Mouse (Mus musculus) CH12.LX (cell line): ENCODE measurements at regions not wholly inside any gene's neighbourhood (a gene's known extent, or its start where the extent isn't known, plus 50 kb on each side); places are given as distances from the start of the nearest gene placed in this dataset.

ENCODE experiments used
- CTCF ChIP-seq, 2 experiments: IDR thresholded peaks in 1 of 2; conservative IDR thresholded peaks in 1 of 2; 2 replicates each; pipeline ENCODE4 v1.5.1; 2011 to 2012; ENCODE audit warnings: low read depth in 2 of 2, low read length in 2 of 2, improper control_type of control experiment in 1 of 2, inconsistent platforms in 1 of 2, mild to moderate bottlenecking in 1 of 2, moderate library complexity in 1 of 2
- EP300 ChIP-seq: IDR thresholded peaks from 2 replicates; pipeline ENCODE4 v1.6.1; 2011; ENCODE audit warnings: low read length, improper control_type of control experiment
- GABPA ChIP-seq: IDR thresholded peaks from 2 replicates; pipeline ENCODE4 v1.6.1; 2012; ENCODE audit warnings: low read depth, low read length, improper control_type of control experiment, inconsistent platforms; ENCODE audit not compliant: insufficient replicate concordance
- HCFC1 ChIP-seq: IDR thresholded peaks from 2 replicates; pipeline ENCODE4 v1.6.1; 2012; ENCODE audit warnings: low read depth, mild to moderate bottlenecking, inconsistent platforms, low read length, improper control_type of control experiment
- JUND ChIP-seq: conservative IDR thresholded peaks from 2 replicates; pipeline ENCODE4 v1.6.1; 2011; ENCODE audit warnings: low read depth, low read length, improper control_type of control experiment
- POLR2A ChIP-seq: IDR thresholded peaks from 2 replicates; pipeline ENCODE4 v1.6.1; 2011; ENCODE audit warnings: low read depth, mild to moderate bottlenecking, improper control_type of control experiment, low read length
- TCF12 ChIP-seq: IDR thresholded peaks from 2 replicates; pipeline ENCODE4 v1.6.1; 2014; ENCODE audit warnings: low read depth, mild to moderate bottlenecking, inconsistent platforms, low read length, improper control_type of control experiment
- USF1 ChIP-seq: IDR thresholded peaks from 2 replicates; pipeline ENCODE4 v1.6.1; 2014; ENCODE audit warnings: low read depth, mild to moderate bottlenecking, inconsistent platforms, low read length, improper control_type of control experiment

DNA sequence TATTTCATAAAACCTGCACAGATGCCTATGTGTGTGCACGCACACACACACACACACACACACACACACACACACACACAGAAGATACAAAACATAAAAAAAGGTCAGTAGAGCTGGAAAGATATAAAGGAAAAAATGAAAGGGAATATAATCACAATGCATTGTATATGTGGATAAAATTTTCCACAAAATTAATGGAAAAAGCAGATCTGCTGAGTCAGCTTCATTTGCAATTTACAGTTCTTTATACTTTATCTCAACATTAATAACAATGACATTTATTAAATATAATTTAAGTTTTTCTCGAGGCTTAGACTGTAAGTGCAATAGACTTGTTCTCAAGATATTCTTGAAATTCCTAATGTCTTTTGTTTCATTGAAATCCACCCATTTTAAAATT, 846.1 kb upstream of the Tmprss15 start:
- TF ChIP-seq CTCF (conservative IDR thresholded peaks at IDR 0.05 in 1 of 2, IDR thresholded peaks at IDR 0.05 in 1 of 2; ENCODE audit: low read depth in 2 of 2, low read length in 2 of 2) (no peak), TCF12 (no peak), HCFC1 (no peak), EP300 (no peak), GABPA (no peak), POLR2A (no peak), USF1 (no peak), JUND (no peak)
